Comparison of ENCODE assay signal across 32 mouse cellular contexts in genomic region chr13:104013380-104013779, GRCm38 (mm10).
DNase-seq lines count a peak whose midpoint lies in the region; ATAC-seq and TF ChIP-seq lines count a peak whose summit lies in the region.
"Had no signal": no experiment of that assay in that cellular context is flagged by ENCODE, and none has a peak within 500 bp of the region (broad histone marks: within the 10 kb centered on the region; RNA-seq: fewer than 3 reads in every experiment).

No protein-coding gene starts in this region.

- 41% methylated on average over 6 of the region's 6 CpGs for WGBS in heart, embryonic 13.5 days
- 60% methylated on average over 6 of the region's 6 CpGs for WGBS in midbrain, embryonic 14.5 days
- WGBS in midbrain, embryonic 11.5 days: 88% methylated on average over 6 of the region's 6 CpGs
- 25% methylated on average over 6 of the region's 6 CpGs for WGBS in olfactory bulb, adult 2 months

- no peaks in the 10 kb centered on the region for H3K9me3 ChIP-seq in heart, embryonic 13.5 days
- H3K9me3 ChIP-seq in midbrain, embryonic 14.5 days (ENCODE audit: control insufficient read depth, low read length): no peaks in the 10 kb centered on the region
- no peaks in the 10 kb centered on the region for H3K9me3 ChIP-seq in midbrain, embryonic 11.5 days (ENCODE audit: control insufficient read depth, low read length)
- H3K9me3 ChIP-seq: heart, embryonic 10.5 days; hindbrain, embryonic 12.5 days; intestine, embryonic 15.5 days; liver, embryonic 12.5 days; neural tube, embryonic 13.5 days had no signal

- intact Hi-C loops in heart, postnatal 25 days (cut with DNase I): no loop called here

- no peak for TF ChIP-seq POLR2A in cortical plate, adult 2 months (IDR thresholded peaks at IDR 0.05; ENCODE audit: extremely low read depth, insufficient read depth, low read length)
- no peak for TF ChIP-seq POLR2A in olfactory bulb, adult 2 months (IDR thresholded peaks at IDR 0.05; ENCODE audit: insufficient read depth, low read depth, low read length)

- DNase-seq in heart, postnatal 25 days (ENCODE audit: low spot score): no peak
- no peak for DNase-seq in midbrain, embryonic 14.5 days
- DNase-seq in midbrain, embryonic 11.5 days (ENCODE audit: low spot score, missing footprints): no peak
- no peak for DNase-seq in gastrocnemius, adult 8-10 months (ENCODE audit: low spot score in 2 of 2)
- DNase-seq: adrenal gland, adult 2 months; adrenal gland, postnatal 36 days; B cell, adult 2 months; cerebellum, adult 11 months; cerebellum, adult 9-10 months; gastrocnemius, postnatal 10 days; heart, postnatal 14 days; kidney, adult 2 months; kidney, postnatal 36 days; layer of hippocampus, postnatal 36 days; left cerebral cortex, postnatal 4 days; liver, postnatal 0 days; lung, postnatal 36 days; right cerebral cortex, postnatal 25 days; spleen, adult 18-20 months; thymus, adult 18-20 months; thymus, postnatal 36 days had no signal

- 0 out of 2 replicates have a peak overlapping the region, but pooled peaks have one; percentile 1 for H3K4me2 ChIP-seq in heart, embryonic 13.5 days
- no peak overlapping the region for H3K4me2 ChIP-seq in midbrain, embryonic 14.5 days (ENCODE audit: low read length)
- H3K4me2 ChIP-seq in midbrain, embryonic 11.5 days: no peak overlapping the region
- H3K4me2 ChIP-seq: hindbrain, embryonic 12.5 days; intestine, embryonic 15.5 days; liver, embryonic 12.5 days; neural tube, embryonic 13.5 days had no signal

- ATAC-seq in heart, embryonic 13.5 days (ENCODE audit: extremely low read depth, insufficient number of reproducible peaks, low FRiP score, low TSS enrichment): no peak
- peak; percentile 53; the same call in 1 of the 2 replicates for ATAC-seq in midbrain, embryonic 14.5 days (ENCODE audit: low FRiP score, low TSS enrichment)
- ATAC-seq in midbrain, embryonic 11.5 days (ENCODE audit: low FRiP score): no peak
- ATAC-seq: activated CD4-positive, CD25-positive, alpha-beta regulatory T cell, adult 4 months; forebrain, embryonic 14.5 days; hindbrain, postnatal 0 days; intestine, embryonic 15.5 days; liver, embryonic 12.5 days; liver, postnatal 0 days had no signal

- H3K4me1 ChIP-seq in heart, embryonic 13.5 days: peaks cover 14% of the 10 kb centered on the region
- H3K4me1 ChIP-seq in midbrain, embryonic 14.5 days (ENCODE audit: control insufficient read depth, insufficient read depth, low read length): no peaks in the 10 kb centered on the region
- H3K4me1 ChIP-seq in midbrain, embryonic 11.5 days (ENCODE audit: control insufficient read depth, insufficient read depth, low read length): peaks cover 3% of the 10 kb centered on the region
- peaks cover 2% of the 10 kb centered on the region; the same call in 1 of the 2 replicates for H3K4me1 ChIP-seq in cortical plate, adult 2 months (ENCODE audit: control insufficient read depth, insufficient read depth, low read length)
- H3K4me1 ChIP-seq in olfactory bulb, adult 2 months (ENCODE audit: control insufficient read depth, insufficient read depth, low read length): peaks cover 14% of the 10 kb centered on the region
- H3K4me1 ChIP-seq: intestine, embryonic 15.5 days; liver, embryonic 12.5 days had no signal

- H3K4me3 ChIP-seq in heart, embryonic 13.5 days: no peak overlapping the region
- no peak overlapping the region for H3K4me3 ChIP-seq in midbrain, embryonic 14.5 days (replicated peaks; ENCODE audit: low read depth, low read length)
- no peak overlapping the region for H3K4me3 ChIP-seq in midbrain, embryonic 11.5 days (ENCODE audit: low read depth, low read length)
- H3K4me3 ChIP-seq in cortical plate, adult 2 months (ENCODE audit: insufficient read depth, low read length): no peak overlapping the region
- no peak overlapping the region for H3K4me3 ChIP-seq in olfactory bulb, adult 2 months (ENCODE audit: insufficient read depth, low read depth, low read length)
- H3K4me3 ChIP-seq: heart, embryonic 10.5 days; hindbrain, embryonic 12.5 days; intestine, embryonic 15.5 days; liver, embryonic 12.5 days; neural tube, embryonic 13.5 days had no signal

- TF ChIP-seq CTCF in cortical plate, adult 2 months (IDR thresholded peaks at IDR 0.05; ENCODE audit: extremely low read depth, insufficient read depth, low read length): no peak
- no peak for TF ChIP-seq CTCF in olfactory bulb, adult 2 months (IDR thresholded peaks at IDR 0.05; ENCODE audit: insufficient read depth, low read depth, low read length)

- H3K27ac ChIP-seq in heart, embryonic 13.5 days (replicated peaks): 0 out of 2 replicates have a peak overlapping the region, but pooled peaks have one; percentile 4
- H3K27ac ChIP-seq in midbrain, embryonic 14.5 days (replicated peaks; ENCODE audit: low read depth, low read length): no peak overlapping the region
- no peak overlapping the region for H3K27ac ChIP-seq in midbrain, embryonic 11.5 days (ENCODE audit: low read depth, low read length)
- peak overlapping the region; percentile 41; the same call in 1 of the 2 replicates for H3K27ac ChIP-seq in cortical plate, adult 2 months (ENCODE audit: insufficient read depth, low read length)
- H3K27ac ChIP-seq in olfactory bulb, adult 2 months (ENCODE audit: insufficient read depth, low read depth, low read length): peak overlapping the region; percentile 28; the same call in 1 of the 2 replicates
- H3K27ac ChIP-seq: heart, embryonic 10.5 days; hindbrain, embryonic 12.5 days; hindbrain, postnatal 0 days; intestine, embryonic 15.5 days; liver, embryonic 12.5 days; neural tube, embryonic 13.5 days had no signal

- H3K36me3 ChIP-seq in heart, embryonic 13.5 days: peaks cover 7% of the 10 kb centered on the region; the same call in 1 of the 2 replicates
- no peaks in the 10 kb centered on the region for H3K36me3 ChIP-seq in midbrain, embryonic 14.5 days (ENCODE audit: control insufficient read depth, insufficient read depth, low read length)
- no peaks in the 10 kb centered on the region for H3K36me3 ChIP-seq in midbrain, embryonic 11.5 days (ENCODE audit: control insufficient read depth, insufficient read depth, low read length)
- H3K36me3 ChIP-seq: heart, embryonic 10.5 days; hindbrain, embryonic 12.5 days; intestine, embryonic 15.5 days; liver, embryonic 12.5 days; neural tube, embryonic 13.5 days had no signal

- no peak overlapping the region for H3K9ac ChIP-seq in heart, embryonic 13.5 days
- H3K9ac ChIP-seq in midbrain, embryonic 14.5 days (replicated peaks; ENCODE audit: low read length): no peak overlapping the region
- H3K9ac ChIP-seq in midbrain, embryonic 11.5 days (ENCODE audit: low read length): no peak overlapping the region
- H3K9ac ChIP-seq: hindbrain, embryonic 12.5 days; intestine, embryonic 15.5 days; liver, embryonic 12.5 days; liver, postnatal 0 days; neural tube, embryonic 13.5 days had no signal

- no peaks in the 10 kb centered on the region for H3K27me3 ChIP-seq in heart, embryonic 13.5 days (replicated peaks)
- H3K27me3 ChIP-seq in midbrain, embryonic 14.5 days (ENCODE audit: control insufficient read depth, insufficient read depth, low read length): no peaks in the 10 kb centered on the region
- H3K27me3 ChIP-seq in midbrain, embryonic 11.5 days (ENCODE audit: control insufficient read depth, insufficient read depth, low read length): no peaks in the 10 kb centered on the region; the same call in 1 of the 2 replicates
- H3K27me3 ChIP-seq: intestine, embryonic 15.5 days; liver, embryonic 12.5 days had no signal

Comparison
In these comparisons a context has a peak if more than half of its experiments do, and no peak if none do; other contexts are left out.
1. H3K27ac ChIP-seq: peak in heart, embryonic 13.5 days (single experiment), cortical plate, adult 2 months (single experiment) and olfactory bulb, adult 2 months (single experiment); none in midbrain, embryonic 14.5 days (single experiment) and midbrain, embryonic 11.5 days (single experiment).